Mouse (Mus musculus) thymus, adult 2 months (tissue): Measurements from ENCODE around the gene Map3k14. TPM values are rescaled to one million over a fixed set of nuclear protein-coding genes. Genes with fewer than 3 reads are reported as not detected.
"Not testable (repeated sequence)": the region's sequence is repeated elsewhere in the genome, so short reads cannot be mapped to it uniquely, and the experiment has no call there.

ENCODE experiments used
- DNase-seq: peaks from one replicate; pipeline ENCODE4 v3.0.0; 2021
- H3K27ac ChIP-seq: fragments of 200-500 bp; 2 replicates; pipeline ENCODE4 v1.5.1; 2012; ENCODE audit warnings: low read length, control low read depth; ENCODE audit not compliant: control insufficient read depth, insufficient read depth
- H3K27me3 ChIP-seq: fragments of 200-500 bp; 2 replicates; pipeline ENCODE4 v1.6.1; 2012; ENCODE audit warnings: mild to moderate bottlenecking, low read length, moderate library complexity, mixed read lengths; ENCODE audit not compliant: control insufficient read depth, insufficient read depth
- H3K36me3 ChIP-seq: fragments of 200-500 bp; 2 replicates; pipeline ENCODE4 v1.6.1; 2012; ENCODE audit warnings: mild to moderate bottlenecking, low read length, moderate library complexity; ENCODE audit not compliant: control insufficient read depth, insufficient read depth
- H3K4me1 ChIP-seq: fragments of 200-500 bp; replicated peaks from 2 replicates; pipeline ENCODE4 v1.6.1; 2012; ENCODE audit warnings: low read length; ENCODE audit not compliant: control insufficient read depth, insufficient read depth
- H3K4me3 ChIP-seq: fragments of 200-500 bp; 2 replicates; pipeline ENCODE4 v1.5.1; 2012; ENCODE audit warnings: mild to moderate bottlenecking, low read length, control low read depth, moderate library complexity; ENCODE audit not compliant: control insufficient read depth, insufficient read depth
- CTCF ChIP-seq: fragments of 200-500 bp; IDR thresholded peaks from 2 replicates; pipeline ENCODE4 v1.5.1; 2012; ENCODE audit warnings: mild to moderate bottlenecking, control low read depth, low read length, moderate library complexity, borderline replicate concordance; ENCODE audit not compliant: control insufficient read depth, poor library complexity, insufficient read depth; ENCODE audit errors: extremely low read depth
- POLR2A ChIP-seq: fragments of 200-500 bp; IDR thresholded peaks from 2 replicates; pipeline ENCODE4 v1.6.1; 2012; ENCODE audit warnings: mild to moderate bottlenecking, low read length, control low read depth, moderate library complexity; ENCODE audit not compliant: control insufficient read depth, poor library complexity, insufficient read depth; ENCODE audit errors: extremely low read depth
- WGBS: fragments of 180-500 bp; shearing (Covaris S2); methylation state at CpG from one replicate; pipeline ENCODE4 v1.1.7; 2018; 5-methylcytosine and 5-hydroxymethylcytosine counted together
- polyA plus RNA-seq: library from polyadenylated mRNA; depleted of rRNA; stranded (reverse); fragments of >200 nt; gene quantifications from 2 replicates; pipeline ENCODE4 v1.2.3, GENCODE M21; 2012

The Map3k14 gene
- polyA plus RNA-seq, 1 experiment, result 40.7 TPM

DNA sequence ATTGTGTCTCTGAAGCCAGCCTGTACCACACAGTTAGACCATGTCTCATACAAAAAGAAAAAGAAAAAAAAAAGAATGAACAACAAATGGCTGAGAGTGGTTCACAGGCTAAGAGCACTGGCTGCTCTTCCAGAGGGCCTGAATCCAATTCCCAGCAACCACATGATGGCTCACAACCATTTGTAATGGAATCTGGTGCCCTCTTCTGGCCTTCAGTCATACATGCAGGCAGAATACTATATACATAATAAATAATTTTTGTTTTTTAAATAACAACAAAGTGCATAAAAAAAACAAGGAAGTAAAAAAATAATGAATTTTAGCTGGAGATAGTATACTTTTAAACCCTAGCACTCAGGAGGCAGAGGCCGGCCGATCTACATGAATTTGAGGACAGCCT is 37.7 kb downstream of the Map3k14 start:
- no peak overlapping the region for H3K27ac ChIP-seq
- no peak for DNase-seq
- TF ChIP-seq POLR2A (no peak), CTCF (no peak)
- H3K27me3 ChIP-seq, result no peaks in the 10 kb centered on the region
- 97% methylated on average over 2 of the region's 2 CpGs for WGBS
- peaks cover 53% of the 10 kb centered on the region for H3K36me3 ChIP-seq
- no peaks in the 10 kb centered on the region for H3K4me1 ChIP-seq
- H3K4me3 ChIP-seq, result no peak overlapping the region

DNA sequence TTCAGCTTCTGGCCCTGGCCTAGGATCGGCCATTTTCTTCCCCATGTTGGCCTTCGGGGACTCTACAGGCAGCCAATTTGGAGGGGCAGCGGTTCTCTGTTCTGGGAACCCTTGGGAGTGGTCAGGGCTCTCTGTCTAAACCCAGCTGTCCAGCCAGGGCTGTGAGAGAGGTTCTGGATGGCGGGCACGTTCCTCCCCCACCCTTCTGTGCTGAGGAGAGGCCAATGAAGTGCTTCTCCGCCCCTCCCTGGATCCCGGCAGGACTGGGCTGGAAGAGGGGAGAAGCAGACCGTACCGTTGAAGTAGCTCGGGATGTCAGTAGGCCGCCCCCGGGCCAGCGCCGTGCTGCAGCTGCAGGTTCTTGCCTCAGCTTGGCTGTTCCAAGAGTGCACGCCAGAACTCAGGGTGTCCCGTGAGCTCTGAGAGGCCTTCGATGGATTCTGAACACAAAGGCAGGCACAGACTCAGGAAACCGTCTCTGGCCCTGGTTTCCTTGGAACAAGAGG is 43.3 kb downstream of the Map3k14 start:
- TF ChIP-seq POLR2A (no peak), CTCF (no peak)
- H3K4me1 ChIP-seq, result no peaks in the 10 kb centered on the region
- H3K36me3 ChIP-seq, result peaks cover 43% of the 10 kb centered on the region
- H3K4me3 ChIP-seq, result no peak overlapping the region
- no peaks in the 10 kb centered on the region for H3K27me3 ChIP-seq
- WGBS, result 93% methylated on average over 18 of the region's 18 CpGs
- DNase-seq, result no peak
- no peak overlapping the region for H3K27ac ChIP-seq

DNA sequence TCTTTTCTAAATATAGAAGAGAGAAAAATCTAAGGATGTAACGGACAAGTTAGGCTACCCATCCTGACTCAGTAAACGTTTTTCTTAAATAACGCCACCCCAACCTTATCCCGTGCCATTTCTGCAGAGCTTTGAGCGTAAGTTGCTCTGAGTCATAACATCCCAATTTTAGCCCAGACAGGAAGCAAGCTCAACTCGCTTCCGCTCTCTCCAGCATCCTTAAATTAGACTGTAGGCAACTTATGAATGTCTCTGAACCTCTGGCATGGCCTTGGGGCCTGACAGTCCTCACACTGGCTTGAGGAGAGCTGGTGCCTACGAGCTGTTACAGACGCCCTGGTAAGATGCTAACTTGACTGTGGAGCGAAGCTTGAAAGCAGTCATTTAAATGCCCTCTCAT is 43.8 kb downstream of the Map3k14 start:
- Histone ChIP-seq H3K27me3 (no peaks in the 10 kb centered on the region), H3K27ac (no peak overlapping the region), H3K4me1 (peaks cover 2% of the 10 kb centered on the region), H3K36me3 (peaks cover 43% of the 10 kb centered on the region), H3K4me3 (no peak overlapping the region)
- whole genome bisulfite sequencing, result 95% methylated on average over 10 of the region's 10 CpGs
- TF ChIP-seq CTCF, result no peak
- no peak for TF ChIP-seq POLR2A
- no peak for DNase-seq

DNA sequence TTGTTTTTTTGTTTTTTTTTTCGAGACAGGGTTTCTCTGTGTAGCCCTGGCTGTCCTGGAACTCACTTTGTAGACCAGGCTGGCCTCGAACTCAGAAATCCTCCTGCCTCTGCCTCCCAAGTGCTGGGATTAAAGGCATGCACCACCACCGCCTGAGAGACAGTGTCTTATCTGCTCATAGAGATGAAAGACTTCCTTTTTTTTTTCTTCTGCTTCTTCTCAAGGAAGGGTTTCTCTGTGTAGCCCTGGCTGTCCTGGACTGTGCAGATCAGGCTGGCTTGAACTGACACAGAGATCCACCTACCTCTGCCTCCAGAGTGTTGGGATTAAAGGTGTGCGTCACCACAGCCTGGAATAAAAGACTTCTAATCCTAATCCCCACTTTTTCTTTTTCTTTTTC is 44.6 kb downstream of the Map3k14 start:
- H3K27me3 ChIP-seq, H3K4me1 ChIP-seq, H3K4me3 ChIP-seq, H3K27ac ChIP-seq, DNase-seq: not testable (repeated sequence)
- WGBS, result 78% methylated on average over 4 of the region's 4 CpGs
- H3K36me3 ChIP-seq, result peaks cover 42% of the 10 kb centered on the region

DNA sequence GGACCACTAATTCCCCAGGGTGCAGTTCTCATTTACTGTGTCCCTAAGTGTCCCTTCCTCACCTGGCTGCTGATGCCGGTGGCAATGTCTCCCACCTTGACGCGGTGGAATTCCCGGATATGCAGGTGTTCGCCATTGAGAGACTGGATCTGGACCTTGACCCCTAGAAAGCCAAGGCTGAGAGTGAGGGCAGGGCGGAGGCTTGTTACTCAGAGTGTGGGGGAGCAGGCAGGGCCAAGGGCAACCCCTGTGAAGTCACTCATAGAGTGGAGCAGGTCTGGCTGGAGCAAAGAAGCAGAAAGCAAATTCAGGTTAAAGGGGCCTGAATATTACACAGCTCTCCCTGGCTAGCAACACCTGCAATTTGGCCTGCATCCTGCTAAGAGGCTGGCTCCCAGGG is 45.8 kb downstream of the Map3k14 start:
- Histone ChIP-seq H3K27me3 (no peaks in the 10 kb centered on the region), H3K27ac (no peak overlapping the region), H3K4me1 (peaks cover 8% of the 10 kb centered on the region), H3K36me3 (peaks cover 29% of the 10 kb centered on the region), H3K4me3 (no peak overlapping the region)
- TF ChIP-seq CTCF, result no peak
- TF ChIP-seq POLR2A, result no peak
- WGBS, result 91% methylated on average over 6 of the region's 6 CpGs
- no peak for DNase-seq

DNA sequence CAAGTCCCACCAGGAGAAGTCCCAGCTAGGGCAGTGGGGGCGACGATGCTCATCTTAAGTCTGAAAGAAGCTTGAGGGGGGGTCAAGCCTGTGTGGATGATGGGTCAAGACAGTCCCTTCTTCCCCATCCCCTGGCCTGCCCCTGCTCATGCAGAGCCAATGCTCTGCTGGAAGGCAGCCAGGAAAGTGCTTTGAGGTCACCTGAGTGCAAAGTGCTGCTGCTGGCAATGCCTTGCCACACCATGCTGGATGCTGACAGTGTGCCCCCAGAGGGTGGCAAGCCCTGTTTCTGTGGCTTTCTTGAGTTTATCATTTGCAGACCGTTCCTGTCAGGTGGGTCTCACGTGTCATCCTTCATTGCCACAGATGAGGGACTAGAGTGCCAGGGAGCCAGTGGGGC is 47.3 kb downstream of the Map3k14 start:
- no peak for DNase-seq
- Histone ChIP-seq H3K4me1 (peaks cover 8% of the 10 kb centered on the region), H3K4me3 (no peak overlapping the region), H3K27ac (no peak overlapping the region), H3K27me3 (no peaks in the 10 kb centered on the region), H3K36me3 (peaks cover 15% of the 10 kb centered on the region)
- no peak for TF ChIP-seq POLR2A
- TF ChIP-seq CTCF, result no peak
- 89% methylated on average over 4 of the region's 4 CpGs for WGBS

DNA sequence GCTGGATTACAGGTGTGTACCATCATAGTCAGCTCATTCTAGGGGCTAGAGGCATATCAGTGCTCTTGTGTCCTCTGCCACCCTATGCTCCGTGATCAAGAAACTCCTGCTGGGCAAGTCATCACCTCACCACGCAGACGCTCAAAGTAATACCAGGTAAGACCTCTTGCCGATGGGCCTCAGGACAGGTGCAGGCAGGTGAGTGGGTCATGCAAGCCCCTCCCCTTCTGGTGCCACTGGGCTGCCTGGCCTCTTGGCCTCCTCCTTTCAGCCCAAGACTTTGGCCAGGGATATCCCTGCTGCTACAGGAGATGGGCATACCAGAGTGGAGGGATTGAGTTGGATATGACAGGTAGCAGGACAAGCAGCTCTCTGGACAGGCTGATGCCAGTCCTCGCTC is 48.0 kb downstream of the Map3k14 start:
- peaks cover 8% of the 10 kb centered on the region for H3K36me3 ChIP-seq
- 99% methylated on average over 5 of the region's 5 CpGs for WGBS
- no peak overlapping the region for H3K4me3 ChIP-seq
- no peak overlapping the region for H3K27ac ChIP-seq
- peaks cover 8% of the 10 kb centered on the region for H3K4me1 ChIP-seq
- TF ChIP-seq POLR2A, result no peak
- TF ChIP-seq CTCF, result no peak
- DNase-seq, result no peak
- H3K27me3 ChIP-seq, result no peaks in the 10 kb centered on the region

DNA sequence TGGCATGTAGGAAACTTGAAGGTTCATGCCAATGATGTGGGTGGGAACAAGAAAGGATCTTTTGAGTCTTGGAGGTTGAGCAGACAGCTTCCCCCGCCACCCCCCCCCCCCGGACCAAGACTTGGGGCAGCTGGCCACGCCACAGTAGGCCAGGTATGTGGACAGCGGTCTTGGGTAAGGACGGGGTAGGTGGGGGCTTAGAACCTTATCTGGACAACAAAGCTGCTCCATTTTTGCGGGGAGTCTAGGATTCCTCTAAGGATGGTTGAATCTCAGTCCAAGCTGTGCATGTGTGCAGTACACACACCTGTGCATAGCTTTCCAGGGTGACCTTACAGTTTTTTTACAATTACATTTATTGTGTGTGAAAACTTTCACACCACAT is 48.8 kb downstream of the Map3k14 start:
- DNase-seq, result no peak
- no peaks in the 10 kb centered on the region for H3K27me3 ChIP-seq
- peak overlapping the region; percentile 80 for H3K4me3 ChIP-seq
- peaks cover 8% of the 10 kb centered on the region for H3K4me1 ChIP-seq
- H3K27ac ChIP-seq, result no peak overlapping the region
- H3K36me3 ChIP-seq, result peaks cover 4% of the 10 kb centered on the region
- WGBS, result 38% methylated on average over 6 of the region's 6 CpGs
- no peak for TF ChIP-seq POLR2A
- TF ChIP-seq CTCF, result no peak
